Mouse (Mus musculus) ES-Bruce4 (cell line): ENCODE measurements around the gene Ankrd17.

Experiments
- CTCF ChIP-seq: IDR thresholded peaks from one replicate; pipeline ENCODE4 v1.8.1; 2011; ENCODE audit warnings: low read depth, low read length
- EP300 ChIP-seq: IDR thresholded peaks from 2 replicates; pipeline ENCODE4 v1.6.1; 2011; ENCODE audit warnings: low read depth, low read length; ENCODE audit not compliant: insufficient read depth
- POLR2A ChIP-seq: IDR thresholded peaks from one replicate; pipeline ENCODE4 v1.8.1; 2011; ENCODE audit warnings: low read length; ENCODE audit not compliant: insufficient read depth

GRCm38 (mm10) chr5:90355824-90356223 is 10.6 kb downstream of the Ankrd17 start:
- TF ChIP-seq EP300 = no peak
- no peak for TF ChIP-seq CTCF
- no peak for TF ChIP-seq POLR2A
